Mouse (Mus musculus) bone marrow macrophage, adult 2 months (primary cell): ENCODE measurements at regions not wholly inside any gene's neighbourhood (a gene's known extent, or its start where the extent isn't known, plus 50 kb on each side); places are given as distances from the start of the nearest gene placed in this dataset.

Source experiments
- H3K27ac ChIP-seq: 2 replicates; pipeline ENCODE4 v1.5.1; 2012; ENCODE audit warnings: low read depth, low read length; ENCODE audit not compliant: insufficient read depth
- H3K4me1 ChIP-seq: 2 replicates; pipeline ENCODE4 v1.6.1; 2012; ENCODE audit warnings: low read length; ENCODE audit not compliant: control insufficient read depth, insufficient read depth
- H3K4me3 ChIP-seq: 2 replicates; pipeline ENCODE4 v1.5.1; 2012; ENCODE audit warnings: mild to moderate bottlenecking, low read length, moderate library complexity; ENCODE audit not compliant: insufficient read depth
- CTCF ChIP-seq: IDR thresholded peaks from 2 replicates; pipeline ENCODE4 v1.5.1; 2012; ENCODE audit warnings: low read depth, mild to moderate bottlenecking, low read length, moderate library complexity
- POLR2A ChIP-seq: IDR thresholded peaks from 2 replicates; pipeline ENCODE4 v1.6.1; 2012; ENCODE audit warnings: mild to moderate bottlenecking, low read depth, low read length, borderline replicate concordance

DNA sequence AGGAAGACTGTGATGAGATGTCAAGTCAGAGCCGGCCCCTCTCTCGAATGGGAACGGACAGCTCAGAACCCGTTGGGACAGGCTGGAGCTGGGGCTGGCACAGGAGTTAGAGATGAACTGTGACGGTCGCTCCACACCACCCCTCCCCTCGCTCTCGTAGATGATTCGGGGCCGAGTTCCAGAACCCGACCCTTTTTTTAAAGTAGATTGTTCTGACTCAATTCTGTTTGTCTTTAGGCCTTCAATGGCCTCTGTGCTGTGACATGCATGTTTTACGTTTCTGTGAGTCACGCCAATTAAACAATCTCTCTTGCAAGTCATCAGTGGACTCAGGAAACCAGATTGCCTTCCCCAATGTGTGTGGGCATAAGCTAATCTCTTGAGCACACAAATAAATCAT, 157.7 kb downstream of the Setd4 start:
- no peak overlapping the region for H3K4me3 ChIP-seq
- TF ChIP-seq CTCF (no peak), POLR2A (no peak)
- no peak overlapping the region for H3K27ac ChIP-seq
- H3K4me1 ChIP-seq = no peaks in the 10 kb centered on the region

DNA sequence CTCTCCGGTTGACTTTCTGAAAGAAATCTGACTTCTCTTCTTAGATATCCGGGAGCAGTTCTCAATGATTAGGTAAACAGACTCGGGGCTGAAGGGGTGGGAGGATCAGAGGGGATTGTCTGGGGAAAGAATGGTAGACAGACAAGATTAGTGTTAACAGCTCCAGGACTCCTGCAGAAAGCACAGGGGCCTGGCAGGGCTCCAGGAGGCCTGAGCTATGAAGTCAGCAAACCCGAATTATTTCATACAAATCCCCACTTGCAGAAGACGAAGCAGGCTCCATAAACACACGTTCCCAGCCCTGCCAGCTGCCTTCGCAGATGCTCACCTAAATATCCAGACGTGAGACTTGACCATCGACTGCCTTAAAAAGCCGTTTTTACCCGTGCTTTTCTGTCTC, 161.0 kb downstream of the Setd4 start:
- 0 out of 2 replicates have a peak, but pooled peaks cover 3% of the 10 kb centered on the region for H3K4me1 ChIP-seq
- no peak for TF ChIP-seq CTCF
- no peak for TF ChIP-seq POLR2A

DNA sequence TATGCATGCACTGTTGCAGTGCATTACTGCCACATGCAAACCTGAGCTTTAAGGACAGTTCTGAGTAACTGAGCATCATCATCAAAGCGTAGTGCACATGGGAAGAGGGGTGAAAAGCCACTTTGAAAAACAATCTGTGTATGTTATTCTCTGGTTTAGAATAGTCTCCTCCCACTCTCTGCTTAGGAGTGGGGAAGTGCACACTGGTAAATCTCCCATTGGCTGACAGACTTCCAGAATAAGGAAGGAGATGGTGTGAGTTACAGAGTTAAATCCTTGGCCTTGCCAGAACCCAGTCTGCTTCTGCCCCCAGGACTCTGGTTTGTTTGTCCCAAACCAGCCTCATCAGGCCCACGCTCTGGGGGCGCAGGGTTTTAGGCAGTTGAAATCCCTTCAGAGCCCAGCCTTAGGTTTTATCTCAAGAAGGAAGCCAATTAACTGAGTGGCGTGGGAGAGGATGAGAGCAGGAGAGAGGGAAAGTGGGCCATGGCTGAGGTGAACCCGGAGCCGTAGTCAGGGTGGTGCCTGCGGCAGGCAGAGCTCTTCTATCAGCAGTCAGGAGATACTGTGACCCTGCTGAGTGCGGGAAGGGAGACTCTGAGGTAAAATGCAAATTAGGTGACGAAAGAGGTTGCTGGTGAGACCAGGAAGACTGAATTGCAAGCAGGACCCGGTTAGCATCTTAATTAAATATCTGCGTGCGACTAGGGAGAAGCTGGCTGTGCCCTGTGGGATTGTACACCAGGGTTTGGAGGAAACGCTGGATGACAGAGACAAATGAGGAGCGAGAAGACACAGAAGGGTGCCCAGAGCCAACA, 166.0 kb downstream of the Setd4 start:
- Histone ChIP-seq H3K4me3 (no peak overlapping the region), H3K4me1 (0 out of 2 replicates have a peak, but pooled peaks cover 8% of the 10 kb centered on the region), H3K27ac (no peak overlapping the region)
- TF ChIP-seq POLR2A (no peak), CTCF (no peak)

More for the DNA sequence above, 161.0 kb downstream of the Setd4 start:
- no peak overlapping the region for H3K4me3 ChIP-seq
- no peak overlapping the region for H3K27ac ChIP-seq

DNA sequence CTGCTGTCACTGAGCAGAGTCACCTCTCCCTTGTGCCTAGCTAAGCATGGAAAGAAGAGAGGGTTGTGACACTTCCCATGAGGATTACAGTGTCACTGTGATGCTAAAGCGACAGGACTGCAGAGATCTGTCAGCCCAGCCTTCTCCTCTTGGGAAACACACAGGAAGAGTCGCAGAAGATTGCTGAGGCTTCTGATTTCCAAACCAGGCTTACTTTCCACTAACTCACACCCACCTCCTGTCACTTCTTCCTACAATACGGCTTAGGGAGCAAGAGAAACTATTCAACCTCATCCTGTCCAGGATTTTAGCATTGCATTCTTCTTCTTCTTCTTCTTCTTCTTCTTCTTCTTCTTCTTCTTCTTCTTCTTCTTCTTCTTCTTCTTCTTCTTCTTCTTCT, 167.1 kb downstream of the Setd4 start:
- H3K4me3 ChIP-seq = no peak overlapping the region
- H3K27ac ChIP-seq = no peak overlapping the region
- no peak for TF ChIP-seq CTCF
- TF ChIP-seq POLR2A = no peak
- H3K4me1 ChIP-seq = 0 out of 2 replicates have a peak, but pooled peaks cover 8% of the 10 kb centered on the region

DNA sequence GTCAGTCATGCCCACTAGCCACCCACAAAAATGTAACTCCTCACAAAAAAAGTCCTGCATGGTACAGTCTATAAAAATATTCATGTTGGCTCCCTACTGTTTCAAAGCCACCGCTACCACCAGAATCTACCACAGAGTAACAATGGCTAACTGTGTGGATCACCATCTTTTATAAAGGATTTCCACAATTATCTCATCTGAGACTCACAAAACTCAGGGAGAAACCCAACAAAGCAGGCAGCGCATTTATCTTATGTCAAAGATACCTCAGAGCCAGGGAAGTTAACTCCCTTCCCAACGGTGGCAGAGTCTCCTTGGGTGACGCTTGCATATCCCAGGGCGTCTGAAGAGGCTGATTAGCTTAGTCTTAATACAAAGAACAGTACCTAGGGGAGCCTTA, 172.5 kb downstream of the Setd4 start:
- no peak overlapping the region for H3K27ac ChIP-seq
- no peak for TF ChIP-seq POLR2A
- no peak for TF ChIP-seq CTCF
- peaks cover 6% of the 10 kb centered on the region for H3K4me1 ChIP-seq
- H3K4me3 ChIP-seq = no peak overlapping the region

DNA sequence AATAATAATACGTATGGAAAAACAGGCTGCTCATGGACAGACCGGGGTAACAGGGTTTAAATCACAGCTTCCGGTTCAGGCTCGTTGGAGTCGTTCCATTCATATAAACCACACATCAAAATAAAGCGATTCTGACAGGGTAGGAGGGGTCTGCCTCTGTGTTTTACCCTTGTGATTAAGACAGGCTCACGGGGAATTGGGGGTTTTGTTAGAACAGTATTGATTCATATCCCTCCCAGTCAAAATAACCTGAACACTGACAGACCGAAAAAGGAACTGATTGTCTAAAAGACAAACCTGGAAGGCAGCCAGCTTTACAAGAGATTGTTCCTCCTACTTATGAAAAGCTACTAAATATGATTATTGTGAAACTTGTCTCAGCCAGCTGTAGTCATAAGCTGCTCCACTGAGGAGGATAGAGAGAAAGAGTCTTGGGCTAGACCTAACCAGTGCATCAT, 174.5 kb downstream of the Setd4 start:
- H3K4me1 ChIP-seq = peaks cover 6% of the 10 kb centered on the region
- no peak overlapping the region for H3K27ac ChIP-seq
- H3K4me3 ChIP-seq = peak overlapping the region; percentile 36
- no peak for TF ChIP-seq POLR2A
- TF ChIP-seq CTCF = no peak

DNA sequence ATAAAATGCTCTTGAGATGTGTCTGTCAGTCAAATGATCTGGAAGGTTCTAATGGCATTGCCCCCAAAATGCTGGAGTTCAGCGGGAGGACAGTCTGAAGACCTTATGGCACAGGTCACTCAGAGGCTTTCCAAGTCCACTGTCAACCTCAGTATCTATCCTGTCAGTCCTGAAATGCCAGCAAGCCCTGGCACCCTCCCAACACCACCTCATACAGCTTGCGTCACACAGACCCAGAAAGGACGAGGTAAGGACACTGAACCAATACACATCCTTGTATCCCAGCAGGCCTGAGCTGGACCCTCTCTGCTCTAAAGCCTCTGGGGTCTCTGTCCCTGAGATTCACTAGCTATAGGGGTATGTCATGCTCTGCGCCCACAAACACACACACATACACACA, 176.6 kb downstream of the Setd4 start:
- no peak overlapping the region for H3K4me3 ChIP-seq
- H3K4me1 ChIP-seq = peaks cover 6% of the 10 kb centered on the region
- no peak for TF ChIP-seq CTCF
- no peak for TF ChIP-seq POLR2A
- no peak overlapping the region for H3K27ac ChIP-seq

DNA sequence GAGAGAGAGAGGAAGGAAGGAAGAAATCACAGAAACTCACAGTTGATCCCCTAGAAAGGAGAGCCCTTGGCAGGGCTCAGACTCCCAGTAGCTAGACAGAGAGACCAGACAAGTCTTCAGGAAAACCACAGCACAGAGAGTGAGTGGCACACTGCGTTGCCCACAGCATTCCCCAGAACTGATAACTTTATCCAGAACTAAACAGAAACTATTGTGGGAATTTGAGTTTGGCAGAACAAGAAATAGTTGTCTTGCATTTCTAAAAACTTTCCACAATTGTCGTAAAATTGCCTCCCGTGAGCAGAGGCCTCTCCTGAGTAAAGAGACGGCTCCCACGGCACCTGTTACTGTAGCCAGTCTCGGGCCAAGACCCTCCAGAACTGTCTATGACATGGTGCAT, 178.1 kb downstream of the Setd4 start:
- H3K27ac ChIP-seq = no peak overlapping the region
- no peak overlapping the region for H3K4me3 ChIP-seq
- TF ChIP-seq CTCF = no peak
- TF ChIP-seq POLR2A = no peak
- peaks cover 6% of the 10 kb centered on the region for H3K4me1 ChIP-seq

DNA sequence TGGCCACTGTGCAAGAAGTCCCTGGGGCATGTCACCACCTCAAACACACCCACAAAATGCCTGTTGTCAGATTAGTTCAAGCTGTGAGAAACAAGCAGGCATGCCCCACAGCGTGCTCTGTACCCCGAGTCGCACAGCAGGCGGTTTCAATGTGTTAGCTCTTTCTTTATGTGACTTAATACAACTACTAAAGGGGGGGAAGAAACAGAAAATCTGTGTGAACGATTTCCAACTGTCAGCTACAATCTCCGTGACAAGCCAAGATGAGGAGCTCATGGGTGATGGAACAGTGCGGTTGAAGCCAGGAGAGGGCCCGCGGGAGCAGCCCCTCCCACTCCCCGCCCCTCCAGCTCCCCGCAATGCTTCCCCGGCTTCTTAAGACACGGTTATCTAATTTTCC, 180.7 kb downstream of the Setd4 start:
- H3K27ac ChIP-seq = no peak overlapping the region
- H3K4me3 ChIP-seq = no peak overlapping the region
- TF ChIP-seq POLR2A (no peak), CTCF (no peak)
- H3K4me1 ChIP-seq = no peaks in the 10 kb centered on the region

DNA sequence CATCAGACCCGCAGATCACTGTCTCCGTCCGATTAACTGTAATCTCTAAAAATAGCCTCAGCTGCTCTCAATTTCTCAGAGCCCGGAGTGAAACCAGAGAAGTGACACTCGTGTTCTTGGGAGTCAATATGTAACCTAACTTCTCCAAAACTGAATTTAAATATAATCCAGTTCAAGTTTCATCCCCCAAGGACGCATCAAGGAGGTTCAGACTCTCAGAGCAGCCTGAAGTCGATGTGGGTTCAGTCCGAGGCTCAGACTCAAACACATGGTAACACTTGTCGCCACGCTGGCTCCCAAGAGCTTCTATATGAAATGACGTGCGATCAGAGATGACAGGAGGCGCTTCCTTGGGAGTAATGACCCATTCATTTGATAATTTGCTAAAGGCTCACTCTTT, 181.6 kb downstream of the Setd4 start:
- Histone ChIP-seq H3K4me1 (no peaks in the 10 kb centered on the region), H3K27ac (no peak overlapping the region), H3K4me3 (no peak overlapping the region)
- TF ChIP-seq CTCF = no peak
- no peak for TF ChIP-seq POLR2A

DNA sequence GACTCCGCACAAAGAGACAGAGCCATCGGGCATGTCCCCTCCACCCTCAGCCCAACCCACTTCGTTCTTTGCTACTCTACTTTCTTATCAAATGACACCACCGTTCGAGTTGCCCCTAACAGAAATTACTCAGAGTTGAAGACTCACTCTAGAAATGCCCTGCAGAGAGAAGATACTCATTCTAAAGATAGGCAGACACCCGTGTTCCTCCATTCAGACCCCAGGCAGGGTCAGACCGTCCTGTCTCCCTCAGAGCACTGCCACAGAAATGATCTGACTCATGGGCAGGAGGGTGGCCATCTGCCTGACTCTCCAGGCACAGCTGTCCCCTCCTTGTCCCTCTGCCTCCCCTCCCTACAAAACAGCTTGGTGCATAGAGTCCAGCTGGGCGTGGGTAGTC, 185.6 kb downstream of the Setd4 start:
- no peak for TF ChIP-seq POLR2A
- no peak for TF ChIP-seq CTCF
- H3K4me1 ChIP-seq = no peaks in the 10 kb centered on the region
- H3K27ac ChIP-seq = no peak overlapping the region
- no peak overlapping the region for H3K4me3 ChIP-seq
